Mouse (Mus musculus): ENCODE measurements around the gene Pde1c. TPM values are rescaled to one million over a fixed set of nuclear protein-coding genes. Genes with fewer than 3 reads are reported as not detected.
"Not testable (repeated sequence)": the region's sequence is repeated elsewhere in the genome, so short reads cannot be mapped to it uniquely, and the experiment has no call there.

The Pde1c gene
- polyA plus RNA-seq (2015; fragmentation: Nextera tagmentation; extraction: Ambion mirVana): 0.26 and 0.52 TPM in 2 replicates

GRCm38 (mm10) chr6:56568470-56569372 lies at the start of gene Pde1c:
Gene Pde1c (minus strand): TSS chr6:56569103.
- no peak within 1 kb of the TSS for H3K27ac ChIP-seq (ENCODE audit: low read length)
- H3K4me1 ChIP-seq (ENCODE audit: insufficient read depth, low read depth, low read length): no peaks in the 10 kb centered on the region
- H3K4me2 ChIP-seq (replicated peaks; ENCODE audit: low read depth, low read length): peak within 1 kb of the TSS; percentile 100
- no peaks in the 10 kb centered on the region for H3K27me3 ChIP-seq (replicated peaks; ENCODE audit: insufficient read depth, low read length)
- DNase-seq (ENCODE audit: low spot score) (peak; percentile 26), ATAC-seq (peak; percentile 41; the same call in 1 of the 2 replicates)
- peak within 1 kb of the TSS; percentile 62 for H3K4me3 ChIP-seq (ENCODE audit: low read depth, low read length)
- H3K9me3 ChIP-seq (ENCODE audit: low read length): no peaks in the 10 kb centered on the region
- 1% methylated on average over 48 of the region's 48 CpGs for WGBS
- H3K9ac ChIP-seq (replicated peaks; ENCODE audit: low read depth): no peak within 1 kb of the TSS
- H3K36me3 ChIP-seq (ENCODE audit: insufficient read depth, low read length): no peaks in the 10 kb centered on the region
- no peak for TF ChIP-seq CTCF (IDR thresholded peaks at IDR 0.05)
- no peak for TF ChIP-seq EP300 (IDR thresholded peaks at IDR 0.05)

GRCm38 (mm10) chr6:56616982-56617613 lies 48.2 kb upstream of the Pde1c start:
- Histone ChIP-seq H3K27me3 (replicated peaks; ENCODE audit: insufficient read depth, low read length) (no peaks in the 10 kb centered on the region), H3K9ac (replicated peaks; ENCODE audit: low read depth) (no peak overlapping the region), H3K4me3 (ENCODE audit: low read depth, low read length) (no peak overlapping the region), H3K27ac (ENCODE audit: low read length) (no peak overlapping the region), H3K9me3 (ENCODE audit: low read length) (no peaks in the 10 kb centered on the region), H3K36me3 (ENCODE audit: insufficient read depth, low read length) (no peaks in the 10 kb centered on the region), H3K4me1 (ENCODE audit: insufficient read depth, low read depth, low read length) (peaks cover 7% of the 10 kb centered on the region; the same call in 1 of the 2 replicates), H3K4me2 (replicated peaks; ENCODE audit: low read depth, low read length) (peak overlapping the region; percentile 30; the same call in 1 of the 2 replicates)
- TF ChIP-seq CTCF (IDR thresholded peaks at IDR 0.05): no peak
- no peak for TF ChIP-seq EP300 (IDR thresholded peaks at IDR 0.05)
- ATAC-seq (peak; percentile 83), DNase-seq (ENCODE audit: low spot score) (peak; percentile 75)
- WGBS: 6% methylated on average over 7 of the region's 7 CpGs

GRCm38 (mm10) chr6:56616228-56616981 lies 47.5 kb upstream of the Pde1c start:
- Histone ChIP-seq H3K4me3 (ENCODE audit: low read depth, low read length) (no peak overlapping the region), H3K27ac (ENCODE audit: low read length) (no peak overlapping the region), H3K36me3 (ENCODE audit: insufficient read depth, low read length) (no peaks in the 10 kb centered on the region), H3K9me3 (ENCODE audit: low read length) (no peaks in the 10 kb centered on the region), H3K9ac (replicated peaks; ENCODE audit: low read depth) (no peak overlapping the region), H3K4me2 (replicated peaks; ENCODE audit: low read depth, low read length) (peak overlapping the region; percentile 30; the same call in 1 of the 2 replicates), H3K27me3 (replicated peaks; ENCODE audit: insufficient read depth, low read length) (no peaks in the 10 kb centered on the region), H3K4me1 (ENCODE audit: insufficient read depth, low read depth, low read length) (peaks cover 7% of the 10 kb centered on the region; the same call in 1 of the 2 replicates)
- peak; percentile 8 for DNase-seq (ENCODE audit: low spot score)
- peak; percentile 60 for ATAC-seq
- WGBS: 25% methylated on average over 10 of the region's 10 CpGs
- TF ChIP-seq CTCF (IDR thresholded peaks at IDR 0.05) (no peak), EP300 (IDR thresholded peaks at IDR 0.05) (no peak)

GRCm38 (mm10) chr6:56609529-56609928 lies 40.6 kb upstream of the Pde1c start:
- 52% methylated on average over 1 of the region's 1 CpGs for WGBS

GRCm38 (mm10) chr6:56608277-56608676 lies 39.4 kb upstream of the Pde1c start:
- H3K36me3 ChIP-seq (ENCODE audit: insufficient read depth, low read length): no peaks in the 10 kb centered on the region
- TF ChIP-seq CTCF (IDR thresholded peaks at IDR 0.05) (peak; percentile 87), EP300 (IDR thresholded peaks at IDR 0.05) (no peak)

More at GRCm38 (mm10) chr6:56609529-56609928, 40.6 kb upstream of the Pde1c start:
- H3K9me3 ChIP-seq (ENCODE audit: low read length); H3K9ac ChIP-seq (replicated peaks; ENCODE audit: low read depth); H3K27ac ChIP-seq (ENCODE audit: low read length); H3K27me3 ChIP-seq (replicated peaks; ENCODE audit: insufficient read depth, low read length); DNase-seq (ENCODE audit: low spot score); ATAC-seq; H3K4me2 ChIP-seq (replicated peaks; ENCODE audit: low read depth, low read length); H3K36me3 ChIP-seq (ENCODE audit: insufficient read depth, low read length); H3K4me3 ChIP-seq (ENCODE audit: low read depth, low read length); H3K4me1 ChIP-seq (ENCODE audit: insufficient read depth, low read depth, low read length): not testable (repeated sequence)

GRCm38 (mm10) chr6:56579568-56579967 lies 10.7 kb upstream of the Pde1c start:
- no peak overlapping the region for H3K4me2 ChIP-seq (replicated peaks; ENCODE audit: low read depth, low read length)
- no peak overlapping the region for H3K9ac ChIP-seq (replicated peaks; ENCODE audit: low read depth)
- no peak for DNase-seq (ENCODE audit: low spot score)
- no peak for ATAC-seq
- no peaks in the 10 kb centered on the region for H3K27me3 ChIP-seq (replicated peaks; ENCODE audit: insufficient read depth, low read length)
- WGBS: 31% methylated on average over 1 of the region's 1 CpGs
- no peaks in the 10 kb centered on the region for H3K36me3 ChIP-seq (ENCODE audit: insufficient read depth, low read length)
- no peaks in the 10 kb centered on the region for H3K4me1 ChIP-seq (ENCODE audit: insufficient read depth, low read depth, low read length)
- H3K27ac ChIP-seq (ENCODE audit: low read length): no peak overlapping the region
- H3K9me3 ChIP-seq (ENCODE audit: low read length): no peaks in the 10 kb centered on the region
- TF ChIP-seq EP300 (IDR thresholded peaks at IDR 0.05) (no peak), CTCF (IDR thresholded peaks at IDR 0.05) (no peak)
- no peak overlapping the region for H3K4me3 ChIP-seq (ENCODE audit: low read depth, low read length)

More at GRCm38 (mm10) chr6:56608277-56608676, 39.4 kb upstream of the Pde1c start:
- Histone ChIP-seq H3K9ac (replicated peaks; ENCODE audit: low read depth) (no peak overlapping the region), H3K9me3 (ENCODE audit: low read length) (no peaks in the 10 kb centered on the region), H3K4me1 (ENCODE audit: insufficient read depth, low read depth, low read length) (no peaks in the 10 kb centered on the region), H3K27me3 (replicated peaks; ENCODE audit: insufficient read depth, low read length) (no peaks in the 10 kb centered on the region), H3K4me3 (ENCODE audit: low read depth, low read length) (no peak overlapping the region), H3K4me2 (replicated peaks; ENCODE audit: low read depth, low read length) (no peak overlapping the region), H3K27ac (ENCODE audit: low read length) (no peak overlapping the region)
- DNase-seq (ENCODE audit: low spot score): peak; percentile 74
- ATAC-seq: no peak
- WGBS: 6% methylated on average over 4 of the region's 4 CpGs

Data from lung, postnatal 0 days (tissue).